Mouse (Mus musculus) thymus, postnatal 36 days (tissue): ENCODE results near the gene Slc9a3r1.

Experiments used
- DNase-seq, 2 experiments: peaks; one replicate each; pipeline ENCODE4 v3.0.0; 2022; ENCODE audit warnings: mixed read lengths in 2 of 2

Gene Slc9a3r1

GRCm38 (mm10) chr11:115162832-115163480 is at the start of gene Slc9a3r1:
TSS of gene Slc9a3r1 (plus strand) at chr11:115163341.
- DNase-seq: peak; percentile 100

GRCm38 (mm10) chr11:115119409-115119808 is 43.7 kb upstream of the Slc9a3r1 start:
- no peak for DNase-seq

- no peak for DNase-seq
Measured at GRCm38 (mm10) chr11:115128483-115128882, 34.7 kb upstream of the Slc9a3r1 start.

GRCm38 (mm10) chr11:115129508-115130126 is 33.5 kb upstream of the Slc9a3r1 start:
- no peak for DNase-seq

GRCm38 (mm10) chr11:115131768-115132381 is 31.3 kb upstream of the Slc9a3r1 start:
- DNase-seq: no peak

GRCm38 (mm10) chr11:115133800-115134199 is 29.3 kb upstream of the Slc9a3r1 start, which contains the start of gene Cd300lf:
TSS of gene Cd300lf (minus strand) at chr11:115133992.
- DNase-seq: no peak

- peak in 1 of 2 experiments; percentile 9 for DNase-seq
Measured at GRCm38 (mm10) chr11:115138597-115139262, 24.4 kb upstream of the Slc9a3r1 start.

GRCm38 (mm10) chr11:115141970-115142369 is 21.2 kb upstream of the Slc9a3r1 start:
- no peak for DNase-seq

GRCm38 (mm10) chr11:115147813-115148212 is 15.3 kb upstream of the Slc9a3r1 start:
- DNase-seq: no peak

- DNase-seq: no peak
Measured at GRCm38 (mm10) chr11:115150741-115151254, 12.3 kb upstream of the Slc9a3r1 start.

- DNase-seq: no peak
Measured at GRCm38 (mm10) chr11:115151755-115152429, 11.2 kb upstream of the Slc9a3r1 start.

GRCm38 (mm10) chr11:115153088-115153487 is 10.1 kb upstream of the Slc9a3r1 start:
- DNase-seq: peak in 1 of 2 experiments; percentile 28

- DNase-seq: peak; percentile 89 to 93
Measured at GRCm38 (mm10) chr11:115153699-115154292, 9.3 kb upstream of the Slc9a3r1 start.

GRCm38 (mm10) chr11:115155053-115155634 is 8.0 kb upstream of the Slc9a3r1 start:
- DNase-seq: peak; percentile 64 to 77

- DNase-seq: peak; percentile 81 to 91
Measured at GRCm38 (mm10) chr11:115157933-115158719, 5.0 kb upstream of the Slc9a3r1 start.

GRCm38 (mm10) chr11:115160016-115160797 is 2.9 kb upstream of the Slc9a3r1 start:
- DNase-seq: peak; percentile 73 to 79

GRCm38 (mm10) chr11:115160883-115161577 is 2.1 kb upstream of the Slc9a3r1 start:
- DNase-seq: peak; percentile 89 to 90

- peak; percentile 61 to 73 for DNase-seq
Measured at GRCm38 (mm10) chr11:115161578-115162204, 1.4 kb upstream of the Slc9a3r1 start.

GRCm38 (mm10) chr11:115162205-115162601 is 938 bp upstream of the Slc9a3r1 start:
- peak in 1 of 2 experiments; percentile 28 for DNase-seq
